Mouse (Mus musculus) embryonic facial prominence, embryonic 12.5 days (tissue): Measurements from ENCODE around the gene Gm44965. TPM values are rescaled to one million over a fixed set of nuclear protein-coding genes. Genes with fewer than 3 reads are reported as not detected.

Experiments
- ATAC-seq: fragments of 200-750 bp; cut with Nextera tagmentation; 2 replicates; pipeline ENCODE4 v1.8.0; 2017; ENCODE audit not compliant: insufficient number of reproducible peaks, insufficient read depth, low FRiP score, low TSS enrichment
- H3K27ac ChIP-seq: fragments of 300-500 bp; sonication (generic); 2 replicates; pipeline ENCODE4 v1.5.1; 2016; ENCODE audit warnings: mild to moderate bottlenecking
- H3K27me3 ChIP-seq: fragments of 300-500 bp; sonication (generic); 2 replicates; pipeline ENCODE4 v1.6.1; 2016; ENCODE audit warnings: mild to moderate bottlenecking, moderate library complexity
- H3K36me3 ChIP-seq: fragments of 300-500 bp; sonication (generic); 2 replicates; pipeline ENCODE4 v1.6.1; 2016; ENCODE audit warnings: mild to moderate bottlenecking
- H3K4me1 ChIP-seq: fragments of 300-500 bp; sonication (generic); 2 replicates; pipeline ENCODE4 v1.6.1; 2016
- H3K4me2 ChIP-seq: fragments of 300-500 bp; sonication (generic); replicated peaks from 2 replicates; pipeline ENCODE4 v1.6.1; 2016; ENCODE audit warnings: mild to moderate bottlenecking, moderate library complexity
- H3K4me3 ChIP-seq: fragments of 300-500 bp; sonication (generic); 2 replicates; pipeline ENCODE4 v1.5.1; 2016; ENCODE audit warnings: mild to moderate bottlenecking
- H3K9ac ChIP-seq: fragments of 300-500 bp; sonication (generic); 2 replicates; pipeline ENCODE4 v1.6.1; 2016; ENCODE audit warnings: mild to moderate bottlenecking, moderate library complexity
- H3K9me3 ChIP-seq: fragments of 300-500 bp; sonication (generic); 2 replicates; pipeline ENCODE4 v1.6.1; 2016; ENCODE audit warnings: mild to moderate bottlenecking, moderate library complexity
- WGBS: fragments of 180-500 bp; shearing (Covaris S2); methylation state at CpG from one replicate; pipeline ENCODE4 v1.1.7; 2016; 5-methylcytosine and 5-hydroxymethylcytosine counted together
- polyA plus RNA-seq: library from polyadenylated mRNA; unstranded; fragments of >200 nt; fragmentation: Nextera tagmentation; extraction: Ambion mirVana; gene quantifications from 2 replicates; pipeline ENCODE4 v1.2.1, GENCODE M21; 2016

Gene Gm44965
- polyA plus RNA-seq: not detected in 2 replicates

DNA sequence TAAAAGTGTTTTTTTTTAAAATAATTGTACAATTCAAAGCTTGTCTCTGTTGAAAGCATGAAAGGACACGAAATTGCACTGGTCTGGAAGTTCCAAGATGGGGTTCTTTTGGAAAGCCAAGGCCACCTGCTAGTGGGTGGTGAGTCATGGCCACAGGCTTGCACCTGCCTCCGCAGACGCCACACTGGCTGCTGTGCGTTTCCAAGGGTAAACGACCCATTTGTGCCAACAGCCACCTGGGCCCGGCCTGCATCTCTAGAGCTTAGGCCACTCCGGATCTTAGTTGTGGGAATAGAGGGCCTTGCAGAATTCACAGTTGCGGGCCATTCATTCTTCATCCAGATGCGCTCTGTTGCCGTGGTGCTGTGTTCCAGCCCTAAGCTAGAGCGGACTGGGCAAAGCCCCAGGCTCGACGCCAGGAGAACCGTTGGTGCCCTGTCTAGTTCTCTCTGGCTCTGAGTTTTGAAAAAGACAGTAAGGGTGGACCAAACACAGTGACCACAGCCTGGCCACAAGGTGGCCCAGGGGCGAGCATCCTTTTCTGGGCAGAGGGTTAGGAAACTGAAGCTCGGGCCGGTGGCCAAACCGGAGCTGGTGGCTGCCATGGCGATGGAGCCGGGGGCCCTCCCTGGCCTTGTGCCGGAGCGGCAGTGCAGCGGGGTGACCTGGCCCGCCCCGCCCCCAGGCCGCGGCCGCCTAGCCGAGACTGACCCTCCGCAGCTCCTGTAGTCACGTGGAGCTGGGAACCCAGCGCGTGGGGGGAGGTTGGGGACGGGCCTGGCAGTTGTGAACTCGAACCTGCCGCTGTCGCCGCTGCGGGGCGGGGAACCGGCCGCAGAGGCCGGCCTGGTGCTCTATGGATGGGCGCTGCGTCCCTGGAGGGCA is at the start of gene Gm44965, which contains the start of gene Repin1:
Gene Gm44965 (plus strand): TSS at position 784 of the 885 bp plus-strand sequence.
Gene Repin1 (plus strand): TSS at position 726 of the 885 bp plus-strand sequence.
- Histone ChIP-seq H3K9me3 (peaks cover 27% of the 10 kb centered on the region), H3K9ac (peak within 1 kb of the TSS; percentile 83), H3K4me2 (peak within 1 kb of the TSS; percentile 72), H3K27me3 (no peaks in the 10 kb centered on the region), H3K4me3 (peak within 1 kb of the TSS; percentile 81), H3K27ac (peak within 1 kb of the TSS; percentile 84), H3K36me3 (peaks cover 29% of the 10 kb centered on the region), H3K4me1 (peaks cover 24% of the 10 kb centered on the region)
- ATAC-seq: peak; percentile 81
- 8% methylated on average over 45 of the region's 45 CpGs for WGBS

DNA sequence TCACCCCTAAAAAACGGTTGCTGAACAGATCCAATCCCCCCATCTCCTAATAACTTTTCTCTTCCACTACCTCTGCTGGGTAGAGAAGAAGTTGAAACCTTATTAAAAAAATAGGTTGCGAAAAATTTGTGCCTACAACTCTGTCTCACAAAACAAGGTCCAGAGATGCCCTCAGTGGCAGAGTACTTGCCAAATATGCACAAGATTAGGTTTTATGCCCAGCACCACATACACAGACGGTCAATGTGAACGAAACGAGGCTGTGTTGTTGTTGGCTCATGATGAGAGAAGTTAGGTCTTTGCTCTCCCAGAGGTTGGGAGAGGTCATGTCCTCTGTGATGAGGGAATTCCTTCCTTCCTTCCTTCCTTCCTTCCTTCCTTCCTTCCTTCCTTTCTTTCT is 48.5 kb upstream of the Gm44965 start:
- 77% methylated on average over 5 of the region's 5 CpGs for WGBS
- no peak for ATAC-seq
- Histone ChIP-seq H3K9ac (no peak overlapping the region), H3K4me2 (no peak overlapping the region), H3K27ac (no peak overlapping the region), H3K4me1 (peaks cover 15% of the 10 kb centered on the region), H3K36me3 (no peaks in the 10 kb centered on the region), H3K27me3 (no peaks in the 10 kb centered on the region), H3K4me3 (no peak overlapping the region), H3K9me3 (no peaks in the 10 kb centered on the region)

DNA sequence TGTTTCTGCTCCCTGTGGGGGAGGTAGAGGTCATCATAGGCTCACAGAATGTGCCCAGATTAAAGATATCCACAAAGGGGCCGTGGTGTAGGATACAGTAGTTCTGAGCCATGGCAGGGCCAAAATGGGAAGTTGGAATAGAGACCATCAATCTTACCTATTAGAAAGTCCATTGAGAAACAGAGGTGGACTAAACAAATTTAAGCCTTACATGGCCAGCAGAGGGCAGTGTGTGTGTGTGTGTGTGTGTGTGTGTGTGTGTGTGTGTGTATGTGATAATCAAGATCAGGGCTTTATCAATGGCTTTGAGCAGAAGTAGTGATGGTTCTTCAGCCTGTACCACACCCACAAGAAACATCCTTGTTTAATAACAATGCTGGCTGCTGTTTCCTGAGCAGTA is 47.5 kb upstream of the Gm44965 start:
- Histone ChIP-seq H3K9ac (no peak overlapping the region), H3K4me1 (peaks cover 11% of the 10 kb centered on the region), H3K27ac (no peak overlapping the region), H3K4me3 (no peak overlapping the region), H3K9me3 (no peaks in the 10 kb centered on the region), H3K4me2 (no peak overlapping the region), H3K27me3 (no peaks in the 10 kb centered on the region), H3K36me3 (no peaks in the 10 kb centered on the region)
- ATAC-seq: no peak
- 49% methylated on average over 1 of the region's 1 CpGs for WGBS

DNA sequence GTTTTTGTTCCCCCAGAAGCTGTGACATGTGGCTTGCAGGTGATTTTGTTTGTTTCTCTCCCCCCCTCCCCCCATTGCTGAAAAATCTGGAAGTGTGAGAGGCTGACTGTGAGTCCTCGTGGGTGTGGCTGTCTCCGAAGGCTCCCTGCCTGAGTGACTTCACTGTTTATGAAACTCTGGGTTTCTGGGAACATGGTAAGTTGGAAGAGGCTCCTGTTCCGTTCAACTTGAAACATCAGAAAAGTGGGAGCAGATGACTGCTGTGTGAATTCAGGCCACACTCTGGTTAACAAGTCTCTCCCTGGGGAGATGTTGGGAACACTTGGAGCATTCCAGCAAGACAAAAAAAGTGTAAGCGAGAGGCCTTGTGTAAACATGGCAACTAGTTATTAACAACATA is 46.9 kb upstream of the Gm44965 start:
- no peak overlapping the region for H3K4me2 ChIP-seq
- 33% methylated on average over 4 of the region's 4 CpGs for WGBS
- H3K27ac ChIP-seq: no peak overlapping the region
- H3K4me1 ChIP-seq: peaks cover 6% of the 10 kb centered on the region
- H3K4me3 ChIP-seq: no peak overlapping the region
- H3K27me3 ChIP-seq: no peaks in the 10 kb centered on the region
- no peak overlapping the region for H3K9ac ChIP-seq
- no peaks in the 10 kb centered on the region for H3K36me3 ChIP-seq
- H3K9me3 ChIP-seq: no peaks in the 10 kb centered on the region
- ATAC-seq: no peak

DNA sequence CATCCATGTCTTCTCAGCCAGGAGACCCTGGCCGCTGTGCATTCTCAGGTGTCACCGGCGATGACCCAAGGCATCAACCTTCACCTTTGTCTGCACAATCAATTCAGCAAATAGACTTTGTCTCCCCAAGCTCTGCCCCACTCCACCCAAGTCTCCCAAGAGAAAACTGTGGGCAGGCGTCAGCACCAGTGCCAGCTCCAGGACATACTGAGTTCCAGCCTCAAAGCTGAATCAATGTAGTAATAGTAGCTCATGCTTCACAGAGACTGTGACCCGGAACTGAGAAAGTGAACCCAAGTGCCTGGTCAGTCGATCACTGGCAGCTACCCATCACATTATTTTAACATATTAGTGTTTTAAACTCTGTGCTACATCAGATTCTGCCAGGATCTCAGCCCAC is 45.4 kb upstream of the Gm44965 start:
- H3K4me3 ChIP-seq: no peak overlapping the region
- H3K36me3 ChIP-seq: no peaks in the 10 kb centered on the region
- no peaks in the 10 kb centered on the region for H3K9me3 ChIP-seq
- no peak overlapping the region for H3K9ac ChIP-seq
- no peak overlapping the region for H3K4me2 ChIP-seq
- no peak overlapping the region for H3K27ac ChIP-seq
- ATAC-seq: no peak
- H3K27me3 ChIP-seq: no peaks in the 10 kb centered on the region
- WGBS: 88% methylated on average over 6 of the region's 6 CpGs
- no peaks in the 10 kb centered on the region for H3K4me1 ChIP-seq

DNA sequence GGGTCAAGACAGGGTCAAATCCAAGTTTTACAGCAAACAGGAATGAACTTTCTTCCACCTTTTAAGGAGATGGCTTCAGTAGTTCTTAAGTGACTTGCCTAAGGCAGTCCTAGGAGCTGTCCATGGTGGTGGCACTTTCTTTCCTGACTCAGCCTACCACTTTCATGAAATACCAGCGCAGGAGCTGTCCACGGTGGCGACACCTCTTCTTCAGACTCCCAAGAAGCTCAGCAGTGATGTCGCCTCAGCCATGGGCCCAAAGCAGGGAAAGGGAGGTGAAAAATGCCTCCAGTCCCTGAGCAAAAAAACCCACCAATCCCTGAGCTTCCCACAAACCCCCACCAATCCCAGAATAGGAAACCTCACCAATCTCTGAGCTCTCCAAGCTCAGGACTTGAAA is 40.8 kb upstream of the Gm44965 start:
- H3K4me2 ChIP-seq: no peak overlapping the region
- no peaks in the 10 kb centered on the region for H3K27me3 ChIP-seq
- no peak overlapping the region for H3K27ac ChIP-seq
- no peak overlapping the region for H3K9ac ChIP-seq
- no peaks in the 10 kb centered on the region for H3K36me3 ChIP-seq
- peaks cover 11% of the 10 kb centered on the region for H3K4me1 ChIP-seq
- H3K4me3 ChIP-seq: no peak overlapping the region
- ATAC-seq: no peak
- 59% methylated on average over 4 of the region's 4 CpGs for WGBS
- no peaks in the 10 kb centered on the region for H3K9me3 ChIP-seq

DNA sequence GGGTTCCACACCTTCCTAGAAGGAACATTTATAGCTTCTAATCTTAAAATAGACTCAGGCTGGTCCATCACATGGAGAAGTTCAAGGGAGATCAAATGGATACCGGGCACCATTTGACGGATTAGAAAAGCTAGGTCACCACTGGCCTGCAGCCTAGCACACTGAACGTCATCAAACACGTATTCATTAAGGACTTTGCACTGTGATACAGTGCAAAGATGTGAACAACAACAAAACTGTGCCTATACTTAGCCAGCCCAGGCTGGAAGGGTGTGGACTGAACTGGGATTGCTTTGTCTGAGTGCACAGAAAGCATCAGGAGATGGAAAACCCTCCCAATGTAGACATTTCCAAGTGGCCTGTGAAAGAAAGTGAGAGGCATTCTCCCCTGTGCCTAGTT is 39.9 kb upstream of the Gm44965 start:
- H3K4me2 ChIP-seq: peak overlapping the region; percentile 71
- no peaks in the 10 kb centered on the region for H3K9me3 ChIP-seq
- 90% methylated on average over 4 of the region's 4 CpGs for WGBS
- no peak for ATAC-seq
- H3K27me3 ChIP-seq: no peaks in the 10 kb centered on the region
- H3K4me1 ChIP-seq: peaks cover 11% of the 10 kb centered on the region
- peak overlapping the region; percentile 45 for H3K4me3 ChIP-seq
- H3K27ac ChIP-seq: peak overlapping the region; percentile 97
- H3K9ac ChIP-seq: peak overlapping the region; percentile 66
- no peaks in the 10 kb centered on the region for H3K36me3 ChIP-seq

DNA sequence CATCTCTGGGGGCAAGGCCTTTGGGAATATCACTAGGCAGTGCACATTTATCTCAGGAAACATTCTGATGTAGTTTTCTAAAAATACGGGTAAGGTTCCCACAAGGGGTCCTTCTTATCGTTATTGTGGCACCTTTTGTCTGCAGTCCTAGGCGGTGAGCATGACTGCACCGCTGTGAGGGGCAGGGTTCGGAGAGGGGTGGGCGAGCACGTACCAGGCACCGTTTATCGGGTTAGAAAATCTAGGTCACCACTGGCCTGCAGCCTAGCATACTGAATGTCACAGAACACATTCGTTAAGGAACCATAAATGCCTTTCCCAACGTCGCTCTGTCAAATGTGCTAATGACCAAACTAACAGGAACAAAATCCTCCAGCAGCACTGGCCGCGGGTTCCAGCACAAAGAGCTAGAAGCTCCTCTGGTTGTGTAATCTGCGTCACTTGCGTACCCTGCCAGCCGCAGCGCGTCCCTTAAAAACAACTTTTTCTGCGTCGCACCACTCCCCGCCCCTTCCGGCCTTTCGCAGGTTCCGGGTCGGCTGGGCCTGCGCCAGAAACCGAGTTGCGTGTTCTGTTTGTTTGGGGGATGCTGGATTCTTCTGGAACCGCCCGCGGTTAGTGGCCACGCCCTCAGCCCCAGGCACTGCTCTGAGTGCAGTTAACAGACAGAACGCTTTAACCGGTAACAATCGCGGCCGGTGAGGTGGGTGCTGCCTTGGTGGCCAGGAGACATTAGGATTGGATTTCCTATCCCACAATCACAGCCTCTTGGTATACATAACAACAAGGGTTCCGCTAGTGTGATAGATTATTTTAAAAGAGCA is 39.2 kb upstream of the Gm44965 start, which contains the start of gene Lrrc61:
Gene Lrrc61 (plus strand): TSS at position 517 of the 824 bp plus-strand sequence.
- H3K4me1 ChIP-seq: peaks cover 11% of the 10 kb centered on the region
- no peaks in the 10 kb centered on the region for H3K27me3 ChIP-seq
- H3K4me3 ChIP-seq: peak within 1 kb of the TSS; percentile 45
- peak; percentile 79 for ATAC-seq
- peak within 1 kb of the TSS; percentile 97 for H3K27ac ChIP-seq
- H3K9me3 ChIP-seq: no peaks in the 10 kb centered on the region
- H3K36me3 ChIP-seq: no peaks in the 10 kb centered on the region
- H3K9ac ChIP-seq: peak within 1 kb of the TSS; percentile 66
- WGBS: 1% methylated on average over 39 of the region's 39 CpGs
- H3K4me2 ChIP-seq: peak within 1 kb of the TSS; percentile 71

DNA sequence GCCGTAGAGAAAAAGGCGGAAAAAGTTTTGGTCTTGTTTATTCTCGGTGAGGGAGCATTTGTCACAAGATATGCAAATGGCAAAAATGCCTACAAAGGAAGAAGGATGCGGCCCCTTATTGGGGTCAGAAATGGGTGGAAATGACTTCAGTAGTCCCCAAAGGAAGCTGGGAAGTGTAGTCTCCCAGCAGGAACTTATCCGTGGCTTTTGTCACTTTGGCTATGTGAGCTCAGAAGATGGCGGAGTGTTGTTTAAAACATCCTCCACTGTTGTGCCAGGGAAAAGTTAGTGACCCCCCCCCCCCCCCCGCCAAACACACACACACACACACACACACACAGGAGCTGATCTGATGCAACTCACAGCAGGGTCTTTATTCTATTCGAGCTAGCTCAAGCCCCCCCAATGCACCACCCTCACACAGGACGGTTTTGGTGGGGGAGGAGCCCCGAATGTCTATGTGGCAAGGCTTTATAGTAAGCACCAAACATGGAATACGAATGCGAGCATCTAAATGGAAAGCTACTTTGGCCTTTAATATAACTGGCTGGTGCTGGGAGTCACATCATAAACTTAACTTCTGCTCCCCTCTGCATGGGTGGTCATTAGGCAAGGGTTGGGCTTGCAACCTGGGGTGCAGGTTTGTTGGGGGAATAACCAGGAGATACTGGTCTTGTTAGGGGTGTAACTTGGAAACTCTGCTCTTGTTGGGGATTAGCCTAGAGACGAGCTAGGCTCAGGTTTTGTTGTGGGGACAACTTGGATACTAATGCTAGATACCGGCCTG is 38.4 kb upstream of the Gm44965 start:
- ATAC-seq: peak; percentile 82
- peak overlapping the region; percentile 66 for H3K9ac ChIP-seq
- H3K36me3 ChIP-seq: no peaks in the 10 kb centered on the region
- H3K4me3 ChIP-seq: peak overlapping the region; percentile 45
- peaks cover 11% of the 10 kb centered on the region for H3K4me1 ChIP-seq
- H3K27ac ChIP-seq: peak overlapping the region; percentile 97
- H3K4me2 ChIP-seq: peak overlapping the region; percentile 71
- H3K27me3 ChIP-seq: no peaks in the 10 kb centered on the region
- no peaks in the 10 kb centered on the region for H3K9me3 ChIP-seq
- whole genome bisulfite sequencing: 29% methylated on average over 14 of the region's 14 CpGs

DNA sequence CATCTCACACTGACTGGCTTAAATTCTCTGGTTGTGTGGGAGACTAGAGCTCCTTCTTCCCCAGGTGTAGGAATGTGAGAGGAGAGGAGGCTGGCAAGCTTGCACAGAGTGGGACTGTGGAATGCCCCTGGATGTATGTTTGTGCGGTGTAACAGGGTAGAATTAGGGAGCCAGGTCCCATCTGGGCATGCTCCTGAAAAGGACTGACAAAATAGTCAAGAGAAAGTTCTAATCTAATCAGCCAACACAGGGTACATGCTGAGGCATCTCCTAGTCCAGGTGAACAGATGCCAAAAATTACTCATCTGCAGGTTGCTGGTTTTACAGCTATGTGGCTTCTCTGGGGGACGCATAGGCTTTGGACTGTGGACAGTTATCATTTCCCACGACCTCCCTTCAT is 37.8 kb upstream of the Gm44965 start:
- Histone ChIP-seq H3K27me3 (no peaks in the 10 kb centered on the region), H3K9me3 (no peaks in the 10 kb centered on the region), H3K9ac (0 out of 2 replicates have a peak overlapping the region, but pooled peaks have one; percentile 7), H3K36me3 (no peaks in the 10 kb centered on the region), H3K4me1 (peaks cover 11% of the 10 kb centered on the region), H3K4me2 (peak overlapping the region; percentile 71), H3K27ac (no peak overlapping the region), H3K4me3 (peak overlapping the region; percentile 45; the same call in 1 of the 2 replicates)
- no peak for ATAC-seq
- WGBS: 90% methylated on average over 3 of the region's 3 CpGs

DNA sequence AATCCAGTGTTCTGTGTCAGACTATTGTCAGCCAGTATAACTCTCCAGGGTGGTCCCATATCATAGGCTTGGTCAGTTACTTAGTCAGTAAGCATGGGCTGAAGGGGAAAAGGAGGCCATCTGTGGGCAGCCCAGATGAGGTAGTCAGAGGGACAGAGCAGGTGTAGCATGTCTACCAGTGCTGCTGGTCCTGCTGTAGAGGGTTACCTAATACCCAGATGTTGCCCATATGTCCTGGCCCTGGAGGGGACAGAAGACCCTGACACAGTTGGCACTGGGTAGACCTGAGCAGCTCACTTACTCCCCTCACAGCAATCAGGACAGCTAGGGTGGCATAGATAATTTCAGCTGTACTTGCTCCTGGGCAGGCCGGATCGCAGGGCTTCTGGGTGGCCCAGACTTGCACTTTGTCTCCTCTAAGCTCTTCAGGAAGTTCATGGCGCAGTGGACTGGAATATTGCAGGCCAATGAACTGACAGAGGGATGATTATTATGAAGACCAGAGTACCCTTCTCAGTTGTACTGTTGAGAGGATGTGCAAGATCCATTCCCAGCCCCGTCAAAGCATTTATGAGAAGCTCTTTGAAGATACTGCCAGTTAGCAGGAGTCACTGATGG is 27.9 kb upstream of the Gm44965 start:
- 93% methylated on average over 4 of the region's 4 CpGs for WGBS
- Histone ChIP-seq H3K9ac (no peak overlapping the region), H3K4me2 (no peak overlapping the region), H3K4me1 (peaks cover 12% of the 10 kb centered on the region; the same call in 1 of the 2 replicates), H3K27me3 (no peaks in the 10 kb centered on the region), H3K9me3 (no peaks in the 10 kb centered on the region), H3K27ac (no peak overlapping the region), H3K4me3 (no peak overlapping the region), H3K36me3 (peaks cover 10% of the 10 kb centered on the region)
- no peak for ATAC-seq
